Mouse (Mus musculus): Measurements from ENCODE around the gene Usp43.

- TF ChIP-seq POLR2A (IDR thresholded peaks at IDR 0.05; ENCODE audit: insufficient read length, low read depth) (no peak), POLR2AphosphoS2 (IDR thresholded peaks at IDR 0.05; ENCODE audit: insufficient read length, low read depth) (no peak), USF1 (IDR thresholded peaks at IDR 0.05; ENCODE audit: low read depth) (no peak), E2F4 (IDR thresholded peaks at IDR 0.05; ENCODE audit: insufficient read depth) (no peak), TCF12 (IDR thresholded peaks at IDR 0.05; ENCODE audit: insufficient read depth, poor library complexity, severe bottlenecking) (no peak), TCF3 (IDR thresholded peaks at IDR 0.05; ENCODE audit: insufficient read length, low read depth) (no peak), CEBPB (IDR thresholded peaks at IDR 0.05; ENCODE audit: insufficient read depth, poor library complexity, severe bottlenecking) (no peak), MAX (IDR thresholded peaks at IDR 0.05; ENCODE audit: low read depth) (no peak), MYOG (IDR thresholded peaks at IDR 0.05; ENCODE audit: control insufficient read depth in 1 of 3, insufficient read depth in 1 of 3, insufficient read length in 2 of 3, low read depth in 2 of 3) (no peak), SRF (IDR thresholded peaks at IDR 0.05; ENCODE audit: control insufficient read depth, insufficient read length, low read depth) (no peak), MYOD1 (IDR thresholded peaks at IDR 0.05; ENCODE audit: control insufficient read depth in 1 of 3, insufficient read length in 2 of 3, low read depth in 2 of 3) (peak in 1 of 3 experiments; percentile 0), REST (IDR thresholded peaks at IDR 0.05; ENCODE audit: insufficient read depth, insufficient read length) (no peak)
Observed at GRCm38 (mm10) chr11:67861399-67861838, 60.5 kb downstream of the Usp43 start.
